Mouse (Mus musculus): ENCODE measurements around the gene Stk32b.

The Stk32b gene

GRCm38 (mm10) chr5:37716505-37717372 lies at the start of gene Stk32b:
Gene Stk32b, minus strand, starts transcription at chr5:37717171.
- DNase-seq (ENCODE audit: low spot score), result no peak

GRCm38 (mm10) chr5:37765851-37766250 lies 48.9 kb upstream of the Stk32b start:
- DNase-seq (ENCODE audit: low spot score), result no peak

DNA sequence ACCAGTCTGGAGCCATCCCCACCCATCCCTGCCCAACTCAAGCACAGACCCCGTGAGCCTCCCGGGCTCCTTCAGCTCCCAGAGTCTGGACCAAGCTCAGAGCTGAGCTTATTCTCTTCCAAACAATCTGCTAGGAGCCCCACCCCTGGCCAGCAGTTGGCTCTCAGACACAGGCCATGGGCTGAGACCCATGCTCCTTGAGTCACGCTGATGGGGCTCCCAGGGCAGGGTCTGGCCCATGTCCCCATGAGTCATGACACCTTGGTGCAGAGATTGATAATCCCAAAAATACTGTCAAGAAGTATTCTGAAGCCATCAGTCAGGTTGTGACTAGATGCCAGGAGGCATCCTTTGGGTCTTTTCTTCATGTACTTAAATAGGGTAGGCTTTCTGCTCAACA lies 45.1 kb upstream of the Stk32b start:
- no peak for DNase-seq (ENCODE audit: low spot score)

DNA sequence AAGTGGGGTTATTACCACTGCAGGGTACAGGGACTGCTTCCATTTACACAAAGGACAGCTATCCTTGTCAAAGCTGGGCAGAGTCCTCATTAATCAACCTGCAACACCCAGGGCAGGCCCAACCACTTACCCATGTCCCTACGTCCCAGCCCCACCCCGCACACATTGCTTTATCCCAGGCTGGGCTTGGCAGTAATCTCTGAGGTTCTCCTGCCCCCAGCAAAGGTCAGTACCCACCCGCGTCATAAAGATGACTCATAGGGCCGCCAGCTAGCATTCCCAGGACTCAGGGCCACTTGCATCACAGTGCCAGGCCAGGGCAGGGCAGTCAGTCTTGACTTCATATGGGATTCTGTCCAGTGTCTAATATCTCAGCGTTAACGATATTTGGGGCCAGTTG lies 36.4 kb upstream of the Stk32b start:
- no peak for DNase-seq (ENCODE audit: low spot score)

DNA sequence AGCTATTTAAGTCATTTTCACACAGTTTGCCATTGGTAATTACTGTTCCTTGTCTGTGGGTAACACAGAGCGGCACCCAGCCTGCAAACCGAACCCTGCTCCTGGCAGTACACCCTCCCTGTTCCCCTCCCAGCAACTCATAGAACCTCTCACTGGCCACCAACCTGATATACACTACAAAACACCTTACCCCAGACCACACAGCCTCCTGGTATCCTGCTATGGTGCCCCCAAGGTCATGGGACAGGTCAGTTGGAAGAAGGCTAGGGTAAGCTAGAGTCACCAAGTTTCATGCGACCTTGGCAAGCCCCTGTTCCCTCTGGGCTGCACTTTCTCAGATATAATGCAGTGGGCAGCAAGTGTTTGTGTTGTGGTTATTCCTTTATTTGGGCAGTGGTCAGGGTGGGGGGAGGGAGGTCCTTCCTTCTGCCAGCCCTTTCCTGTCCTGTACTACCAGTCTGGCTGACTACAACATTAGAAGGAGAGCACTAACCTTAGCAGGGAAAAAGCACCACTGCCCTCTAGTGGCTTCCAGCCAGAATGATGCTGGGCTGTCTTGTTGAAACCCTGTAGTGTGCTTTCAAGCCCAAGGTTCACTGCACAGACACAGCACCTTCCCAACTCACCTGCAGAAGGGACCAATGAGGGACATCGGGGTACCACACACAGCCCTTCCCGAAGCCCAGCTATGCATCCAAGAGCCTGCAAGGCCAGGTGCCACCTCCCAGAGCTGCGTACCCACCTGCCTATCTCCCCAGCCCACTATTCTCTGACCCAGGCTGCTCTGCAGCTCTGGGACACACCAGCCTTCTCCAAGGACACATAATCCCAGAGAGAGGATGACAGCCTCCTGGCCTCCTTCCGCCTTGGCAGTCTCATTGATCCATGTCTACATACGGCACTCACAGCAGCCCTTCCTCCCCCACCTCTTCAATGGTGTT lies 35.3 kb upstream of the Stk32b start:
- DNase-seq (ENCODE audit: low spot score), result peak; percentile 79

- DNase-seq (ENCODE audit: low spot score), result no peak
These were observed 27.1 kb upstream of the Stk32b start for GRCm38 (mm10) chr5:37743889-37744707.

DNA sequence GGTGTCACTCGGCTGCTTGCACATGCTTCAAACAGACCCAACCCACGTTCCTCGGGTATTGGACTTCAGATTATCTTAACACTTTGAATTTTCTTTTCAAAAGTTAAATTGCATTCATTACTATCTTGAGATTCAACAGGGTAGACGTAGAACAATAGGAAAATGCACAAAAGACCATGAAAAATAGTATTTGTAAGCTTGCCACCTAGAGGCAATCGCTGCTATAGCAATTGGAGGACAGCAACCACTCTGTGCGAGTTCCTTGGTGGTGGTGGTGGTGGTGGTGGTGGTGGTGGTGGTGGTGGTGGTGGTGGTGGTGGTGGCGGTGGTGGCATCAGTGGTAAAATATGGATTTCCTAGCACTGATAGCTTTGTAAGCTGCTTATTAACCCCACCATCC lies 19.2 kb upstream of the Stk32b start:
- no peak for DNase-seq (ENCODE audit: low spot score)

DNA sequence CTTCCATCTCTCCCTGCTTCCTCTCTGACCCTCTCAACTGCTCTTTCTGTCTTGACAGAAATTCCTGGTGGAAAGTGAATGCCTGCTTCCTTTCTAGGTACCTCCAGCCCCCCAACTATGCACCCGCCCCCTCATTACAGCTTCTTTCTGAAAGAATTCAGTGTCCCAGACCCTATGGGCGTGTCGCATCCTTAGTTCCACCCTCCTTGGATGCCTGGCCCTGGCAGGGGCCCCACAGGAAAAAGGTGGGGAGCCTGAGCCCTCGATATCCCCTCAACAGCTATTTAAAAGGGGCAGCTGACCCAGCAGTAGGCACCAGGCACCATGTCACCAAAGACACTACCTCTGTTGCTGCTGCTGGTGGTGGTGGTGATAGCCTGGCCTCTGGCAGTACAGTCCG lies 18.3 kb upstream of the Stk32b start, which contains the start of gene Cytl1:
Gene Cytl1, plus strand, starts transcription at position 296 of the 400 bp plus-strand sequence.
- no peak for DNase-seq (ENCODE audit: low spot score)

DNA sequence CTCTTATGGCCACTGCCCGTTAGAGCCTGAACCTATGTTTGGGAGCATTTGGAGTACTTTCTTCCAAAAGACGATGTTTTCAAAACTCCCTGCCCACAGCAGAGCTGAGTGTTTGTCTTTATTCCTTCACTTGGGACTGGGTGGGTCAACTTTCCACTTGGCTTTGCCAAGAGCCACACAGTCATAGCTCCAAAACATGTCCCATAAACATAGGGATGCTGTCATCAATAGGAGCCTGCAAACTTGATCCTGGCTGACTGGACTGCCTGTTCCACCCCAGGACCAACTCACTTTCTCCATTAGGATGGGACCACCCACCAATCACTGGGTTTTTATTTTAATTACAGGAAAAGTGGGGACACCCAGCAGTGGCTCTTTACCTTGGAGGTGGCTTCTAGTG lies 13.8 kb upstream of the Stk32b start:
- DNase-seq (ENCODE audit: low spot score), result no peak

DNA sequence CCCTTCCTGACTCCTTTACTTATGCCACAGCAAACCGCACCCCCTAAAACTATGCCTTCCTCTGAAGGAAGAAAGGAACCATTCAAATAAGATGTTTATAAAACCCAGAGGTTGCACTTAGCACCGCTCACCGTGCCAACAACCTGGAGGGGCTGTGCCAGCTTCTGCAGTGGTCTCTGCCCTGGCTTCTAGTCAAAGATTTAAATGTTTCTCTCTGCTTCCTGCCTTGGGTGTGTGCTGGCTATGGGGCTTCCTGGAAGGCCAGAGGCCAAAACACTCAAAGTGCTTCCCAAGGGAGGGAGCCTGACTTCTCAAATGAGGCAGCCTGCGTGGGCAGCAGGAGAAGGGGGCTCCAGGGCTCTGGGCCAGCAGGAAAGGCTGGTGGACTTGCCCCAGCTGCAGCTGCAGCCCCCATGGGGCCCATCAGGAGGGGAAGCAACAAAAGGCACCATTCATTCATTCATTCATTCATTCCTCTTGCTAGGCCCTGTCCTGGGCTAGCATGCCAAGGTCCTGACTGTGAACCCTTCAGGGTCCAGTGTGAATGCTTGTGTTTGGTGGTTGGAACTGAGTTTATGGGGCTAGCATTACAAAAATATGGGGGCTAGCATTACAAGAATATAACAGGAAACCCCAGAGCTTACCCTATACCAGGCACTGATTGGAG lies 8.4 kb upstream of the Stk32b start:
- DNase-seq (ENCODE audit: low spot score), result no peak

- DNase-seq (ENCODE audit: low spot score), result no peak
These were observed 3.7 kb upstream of the Stk32b start for GRCm38 (mm10) chr5:37720670-37721069.

- peak; percentile 49 for DNase-seq (ENCODE audit: low spot score)
These were observed 503 bp upstream of the Stk32b start for GRCm38 (mm10) chr5:37717384-37717963.

- DNase-seq (ENCODE audit: low spot score), result no peak
These were observed 7.6 kb downstream of the Stk32b start for GRCm38 (mm10) chr5:37709257-37709904.

GRCm38 (mm10) chr5:37708124-37708523 lies 8.8 kb downstream of the Stk32b start:
- no peak for DNase-seq (ENCODE audit: low spot score)

DNA sequence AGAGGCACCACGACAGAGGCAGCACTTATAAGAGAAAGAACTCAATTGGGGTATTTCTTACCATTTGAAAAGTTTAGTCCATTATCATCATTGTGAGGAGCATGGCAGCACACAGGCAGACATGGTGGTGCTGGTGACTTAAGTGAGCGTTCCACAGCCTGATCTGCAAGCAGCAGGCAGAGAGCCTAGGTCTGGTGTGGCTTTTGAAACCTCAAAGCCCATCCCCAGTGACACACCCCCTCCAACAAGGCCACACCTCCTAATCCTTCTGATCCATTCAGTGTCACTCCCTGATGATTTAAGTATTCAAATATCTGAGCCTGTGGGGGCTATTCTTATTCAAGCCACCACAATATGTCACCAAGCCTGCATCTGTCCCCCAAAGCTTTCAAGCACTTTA lies 12.0 kb downstream of the Stk32b start:
- DNase-seq (ENCODE audit: low spot score), result no peak

- DNase-seq (ENCODE audit: low spot score), result no peak
These were observed 17.2 kb downstream of the Stk32b start for GRCm38 (mm10) chr5:37699757-37700156.

GRCm38 (mm10) chr5:37697286-37697685 lies 19.7 kb downstream of the Stk32b start:
- peak; percentile 62 for DNase-seq (ENCODE audit: low spot score)

GRCm38 (mm10) chr5:37695773-37696172 lies 21.2 kb downstream of the Stk32b start:
- no peak for DNase-seq (ENCODE audit: low spot score)

GRCm38 (mm10) chr5:37692759-37693158 lies 24.2 kb downstream of the Stk32b start:
- DNase-seq (ENCODE audit: low spot score), result no peak

- DNase-seq (ENCODE audit: low spot score), result no peak
These were observed 46.2 kb downstream of the Stk32b start for GRCm38 (mm10) chr5:37670781-37671180.
